Mouse (Mus musculus) intestine, embryonic 16.5 days (tissue): ENCODE measurements around the gene Rhebl1. TPM values are rescaled to one million over a fixed set of nuclear protein-coding genes. Genes with fewer than 3 reads are reported as not detected.

Experiments
- ATAC-seq: fragments of 200-750 bp; cut with Nextera tagmentation; 2 replicates; pipeline ENCODE4 v1.8.0; 2017; ENCODE audit warnings: moderate TSS enrichment, moderate library complexity
- H3K27ac ChIP-seq: fragments of 300-500 bp; sonication (generic); 2 replicates; pipeline ENCODE4 v1.5.1; 2014; ENCODE audit warnings: mild to moderate bottlenecking, low read length
- H3K27me3 ChIP-seq: fragments of 300-500 bp; sonication (generic); replicated peaks from 2 replicates; pipeline ENCODE4 v1.6.1; 2014; ENCODE audit warnings: low read length, control low read depth, mixed read lengths; ENCODE audit not compliant: control insufficient read depth, insufficient read depth
- H3K36me3 ChIP-seq: fragments of 300-500 bp; sonication (generic); 2 replicates; pipeline ENCODE4 v1.6.1; 2014; ENCODE audit warnings: low read length, control low read depth; ENCODE audit not compliant: control insufficient read depth, insufficient read depth
- H3K4me1 ChIP-seq: fragments of 300-500 bp; sonication (generic); 2 replicates; pipeline ENCODE4 v1.6.1; 2014; ENCODE audit warnings: low read length, control low read depth, mixed read lengths; ENCODE audit not compliant: control insufficient read depth, insufficient read depth
- H3K4me2 ChIP-seq: fragments of 300-500 bp; sonication (generic); 2 replicates; pipeline ENCODE4 v1.6.1; 2014; ENCODE audit warnings: low read depth, low read length, control low read depth
- H3K4me3 ChIP-seq: fragments of 300-500 bp; sonication (generic); 2 replicates; pipeline ENCODE4 v1.5.1; 2014; ENCODE audit warnings: mild to moderate bottlenecking, low read length
- H3K9ac ChIP-seq: fragments of 300-500 bp; sonication (generic); 2 replicates; pipeline ENCODE4 v1.6.1; 2014; ENCODE audit warnings: low read depth, low read length
- H3K9me3 ChIP-seq: fragments of 300-500 bp; sonication (generic); 2 replicates; pipeline ENCODE4 v1.6.1; 2016; ENCODE audit warnings: low read length, control low read depth; ENCODE audit not compliant: control insufficient read depth
- WGBS: fragments of 180-500 bp; shearing (Covaris S2); extraction: QIAGEN DNeasy Blood & Tissue Kit; methylation state at CpG from one replicate; pipeline ENCODE4 v1.1.7; 2014; 5-methylcytosine and 5-hydroxymethylcytosine counted together
- polyA plus RNA-seq: library from polyadenylated mRNA; unstranded; fragments of >200 nt; fragmentation: Nextera tagmentation; extraction: Ambion mirVana; gene quantifications from 2 replicates; pipeline ENCODE4 v1.2.1, GENCODE M21; 2015

Gene Rhebl1
- polyA plus RNA-seq, 1 experiment from 2014 or later: 12.3 TPM

GRCm38 (mm10) chr15:98897495-98897894 lies 3.2 kb upstream of the Rhebl1 start:
- Histone ChIP-seq H3K36me3 (no peaks in the 10 kb centered on the region), H3K4me3 (peak overlapping the region; percentile 30), H3K9me3 (no peaks in the 10 kb centered on the region), H3K27ac (no peak overlapping the region), H3K4me1 (peaks cover 24% of the 10 kb centered on the region), H3K4me2 (peak overlapping the region; percentile 47), H3K27me3 (peaks cover 60% of the 10 kb centered on the region), H3K9ac (no peak overlapping the region)
- ATAC-seq: no peak
- 3% methylated on average over 10 of the region's 10 CpGs for WGBS

GRCm38 (mm10) chr15:98895635-98896589 lies 1.6 kb upstream of the Rhebl1 start:
- Histone ChIP-seq H3K9ac (peak overlapping the region; percentile 60), H3K4me3 (peak overlapping the region; percentile 35), H3K36me3 (no peaks in the 10 kb centered on the region), H3K27ac (0 out of 2 replicates have a peak overlapping the region, but pooled peaks have one; percentile 19), H3K9me3 (no peaks in the 10 kb centered on the region), H3K27me3 (peaks cover 62% of the 10 kb centered on the region), H3K4me2 (peak overlapping the region; percentile 52), H3K4me1 (peaks cover 24% of the 10 kb centered on the region)
- ATAC-seq: peak; percentile 15; the same call in 1 of the 2 replicates
- 6% methylated on average over 41 of the region's 41 CpGs for WGBS

- Histone ChIP-seq H3K4me3 (peak overlapping the region; percentile 62), H3K4me1 (peaks cover 24% of the 10 kb centered on the region), H3K36me3 (no peaks in the 10 kb centered on the region), H3K9me3 (no peaks in the 10 kb centered on the region), H3K4me2 (peak overlapping the region; percentile 99), H3K9ac (peak overlapping the region; percentile 60), H3K27me3 (peaks cover 62% of the 10 kb centered on the region), H3K27ac (0 out of 2 replicates have a peak overlapping the region, but pooled peaks have one; percentile 19)
- ATAC-seq: no peak
- 4% methylated on average over 38 of the region's 38 CpGs for WGBS
These were observed 650 bp upstream of the Rhebl1 start for GRCm38 (mm10) chr15:98894746-98895634.

- Histone ChIP-seq H3K4me3 (no peak overlapping the region), H3K27me3 (peaks cover 49% of the 10 kb centered on the region), H3K27ac (no peak overlapping the region), H3K4me2 (no peak overlapping the region), H3K4me1 (peaks cover 22% of the 10 kb centered on the region), H3K9me3 (no peaks in the 10 kb centered on the region), H3K9ac (no peak overlapping the region), H3K36me3 (no peaks in the 10 kb centered on the region)
- no peak for ATAC-seq
- 62% methylated on average over 4 of the region's 4 CpGs for WGBS
These were observed 1.3 kb downstream of the Rhebl1 start for GRCm38 (mm10) chr15:98893036-98893435.

GRCm38 (mm10) chr15:98891907-98892606 lies 2.3 kb downstream of the Rhebl1 start:
- Histone ChIP-seq H3K4me1 (peaks cover 16% of the 10 kb centered on the region), H3K36me3 (no peaks in the 10 kb centered on the region), H3K9me3 (no peaks in the 10 kb centered on the region), H3K27me3 (peaks cover 39% of the 10 kb centered on the region), H3K27ac (no peak overlapping the region), H3K9ac (no peak overlapping the region), H3K4me2 (no peak overlapping the region), H3K4me3 (no peak overlapping the region)
- WGBS: 37% methylated on average over 6 of the region's 6 CpGs
- peak; percentile 68 for ATAC-seq

GRCm38 (mm10) chr15:98891198-98891742 lies 3.1 kb downstream of the Rhebl1 start:
- WGBS: 12% methylated on average over 19 of the region's 19 CpGs
- H3K9ac ChIP-seq: peak overlapping the region; percentile 54

GRCm38 (mm10) chr15:98887526-98887925 lies 6.8 kb downstream of the Rhebl1 start:
- Histone ChIP-seq H3K4me1 (no peaks in the 10 kb centered on the region), H3K4me2 (no peak overlapping the region), H3K27me3 (0 out of 2 replicates have a peak, but pooled peaks cover 2% of the 10 kb centered on the region), H3K4me3 (no peak overlapping the region), H3K27ac (no peak overlapping the region), H3K9me3 (no peaks in the 10 kb centered on the region), H3K9ac (no peak overlapping the region), H3K36me3 (no peaks in the 10 kb centered on the region)
- ATAC-seq: no peak
- WGBS: 79% methylated on average over 7 of the region's 7 CpGs

More at GRCm38 (mm10) chr15:98891198-98891742, 3.1 kb downstream of the Rhebl1 start:
- Histone ChIP-seq H3K4me1 (peaks cover 16% of the 10 kb centered on the region), H3K4me2 (peak overlapping the region; percentile 47), H3K27ac (no peak overlapping the region), H3K4me3 (peak overlapping the region; percentile 33), H3K27me3 (peaks cover 34% of the 10 kb centered on the region), H3K9me3 (no peaks in the 10 kb centered on the region), H3K36me3 (no peaks in the 10 kb centered on the region)
- ATAC-seq: peak; percentile 29; the same call in 1 of the 2 replicates

GRCm38 (mm10) chr15:98886667-98887387 lies 7.5 kb downstream of the Rhebl1 start:
- Histone ChIP-seq H3K4me3 (no peak overlapping the region), H3K4me1 (no peaks in the 10 kb centered on the region; the same call in 1 of the 2 replicates), H3K9ac (no peak overlapping the region), H3K36me3 (no peaks in the 10 kb centered on the region), H3K27me3 (0 out of 2 replicates have a peak, but pooled peaks cover 2% of the 10 kb centered on the region), H3K9me3 (no peaks in the 10 kb centered on the region), H3K27ac (no peak overlapping the region), H3K4me2 (no peak overlapping the region)
- 62% methylated on average over 8 of the region's 8 CpGs for WGBS
- ATAC-seq: no peak
